Mouse (Mus musculus): ENCODE measurements around the gene Fau.

Gene Fau

GRCm38 (mm10) chr19:6076564-6077393, 19.1 kb downstream of the Fau start, which contains the start of gene Vps51:
TSS of gene Vps51 (minus strand) at chr19:6077231.
- DNase-seq = peak; percentile 86

GRCm38 (mm10) chr19:6079983-6080480, 22.4 kb downstream of the Fau start, which contains the start of gene Tmem262:
TSS of gene Tmem262 (plus strand) at chr19:6080033.
- no peak for DNase-seq

- DNase-seq = no peak
Measured at GRCm38 (mm10) chr19:6082156-6082555, 24.5 kb downstream of the Fau start, which contains the start of gene Gm28374. TSS of gene Gm28374 (minus strand) at chr19:6082256.

- DNase-seq = peak; percentile 97
Measured at GRCm38 (mm10) chr19:6084478-6085248, 27.0 kb downstream of the Fau start, which contains the start of the genes Zfpl1 and Cdca5. TSS of gene Zfpl1 (minus strand) at chr19:6084956. TSS of gene Cdca5 (plus strand) at chr19:6084983.

GRCm38 (mm10) chr19:6085417-6085879, 27.8 kb downstream of the Fau start:
- peak; percentile 59 for DNase-seq

- DNase-seq = no peak
Measured at GRCm38 (mm10) chr19:6088841-6089240, 31.2 kb downstream of the Fau start.

- DNase-seq = no peak
Measured at GRCm38 (mm10) chr19:6094119-6094518, 36.5 kb downstream of the Fau start, which contains the start of gene AC131692.1. TSS of gene AC131692.1 (plus strand) at chr19:6094419.

- no peak for DNase-seq
Measured at GRCm38 (mm10) chr19:6097847-6098246, 40.2 kb downstream of the Fau start.

GRCm38 (mm10) chr19:6101186-6101585, 43.5 kb downstream of the Fau start:
- no peak for DNase-seq

- no peak for DNase-seq
Measured at GRCm38 (mm10) chr19:6102169-6102853, 44.7 kb downstream of the Fau start.

GRCm38 (mm10) chr19:6104476-6104875, 46.8 kb downstream of the Fau start:
- DNase-seq = no peak

GRCm38 (mm10) chr19:6105586-6105985, 47.9 kb downstream of the Fau start, which contains the start of gene Naaladl1:
TSS of gene Naaladl1 (plus strand) at chr19:6105782.
- no peak for DNase-seq
